Mouse (Mus musculus) central nervous system, embryonic 14 days (tissue): ENCODE results near the gene Olfr1491. TPM values are rescaled to one million over a fixed set of nuclear protein-coding genes. Genes with fewer than 3 reads are reported as not detected.

ENCODE experiments used
- polyA plus RNA-seq: library from polyadenylated mRNA; depleted of rRNA; stranded (reverse); fragments of >200 nt; gene quantifications from 2 replicates; pipeline ENCODE4 v1.2.3, GENCODE M21; 2012; rRNA removed

Olfr1491 gene
- not detected in 2 replicates for polyA plus RNA-seq

GRCm38 (mm10) chr19:13696968-13697367 lies at the start of gene Olfr1491:
Gene Olfr1491, plus strand, starts transcription at chr19:13697268.

GRCm38 (mm10) chr19:13650791-13651190 lies 46.3 kb upstream of the Olfr1491 start, which contains the start of gene Olfr1490:
Gene Olfr1490, plus strand, starts transcription at chr19:13651091.

GRCm38 (mm10) chr19:13722978-13723377 lies 25.9 kb downstream of the Olfr1491 start, which contains the start of gene Olfr1493-ps1:
Gene Olfr1493-ps1, plus strand, starts transcription at chr19:13723278.

GRCm38 (mm10) chr19:13739428-13739827 lies 42.4 kb downstream of the Olfr1491 start, which contains the start of gene Olfr1494:
Gene Olfr1494, plus strand, starts transcription at chr19:13739728.

Other genes starting within 250 kb of the Olfr1491 start
- gene Olfr1472, start 241.2 kb upstream of the Olfr1491 start, polyA plus RNA-seq, result not detected in 2 replicates
- gene Olfr1474, start 227.7 kb upstream of the Olfr1491 start, polyA plus RNA-seq, result not detected in 2 replicates
- gene Olfr1475, start 217.1 kb upstream of the Olfr1491 start, polyA plus RNA-seq, result not detected in 2 replicates
- not detected in 2 replicates for gene Olfr1477, start 196.7 kb upstream of the Olfr1491 start, polyA plus RNA-seq
- not detected in 2 replicates for gene Olfr1480, start 169.4 kb upstream of the Olfr1491 start, polyA plus RNA-seq
- gene Olfr1484, start 113.8 kb upstream of the Olfr1491 start, polyA plus RNA-seq, result not detected in 2 replicates
- not detected in 2 replicates for gene Olfr1487, start 79.9 kb upstream of the Olfr1491 start, polyA plus RNA-seq
- not detected in 2 replicates for gene Olfr1489, start 65.6 kb upstream of the Olfr1491 start, polyA plus RNA-seq
- not detected in 2 replicates for gene Olfr1490, start 46.2 kb upstream of the Olfr1491 start, polyA plus RNA-seq
- gene Olfr1493-ps1, start 26.0 kb downstream of the Olfr1491 start, polyA plus RNA-seq, result not detected in 2 replicates
- not detected in 2 replicates for gene Olfr1494, start 42.5 kb downstream of the Olfr1491 start, polyA plus RNA-seq
- not detected in 2 replicates for gene Olfr1495, start 67.3 kb downstream of the Olfr1491 start, polyA plus RNA-seq
- gene Olfr1496, start 80.6 kb downstream of the Olfr1491 start, polyA plus RNA-seq, result not detected in 2 replicates
- not detected in 2 replicates for gene Olfr1497, start 100.9 kb downstream of the Olfr1491 start, polyA plus RNA-seq
- gene Olfr1499, start 122.2 kb downstream of the Olfr1491 start, polyA plus RNA-seq, result not detected in 2 replicates
- gene Olfr1500, start 133.2 kb downstream of the Olfr1491 start, polyA plus RNA-seq, result not detected in 2 replicates
- gene Olfr1501, start 153.4 kb downstream of the Olfr1491 start, polyA plus RNA-seq, result not detected in 2 replicates
- gene Olfr1502, start 164.5 kb downstream of the Olfr1491 start, polyA plus RNA-seq, result not detected in 2 replicates
- not detected in 2 replicates for gene Olfr1504, start 200.7 kb downstream of the Olfr1491 start, polyA plus RNA-seq
- gene Olfr1505, start 216.3 kb downstream of the Olfr1491 start, polyA plus RNA-seq, result not detected in 2 replicates